Mouse (Mus musculus) thymus, postnatal 0 days (tissue): ENCODE results near the gene Tex13b. TPM values are rescaled to one million over a fixed set of nuclear protein-coding genes. Genes with fewer than 3 reads are reported as not detected.
"Not testable (repeated sequence)": the region's sequence is repeated elsewhere in the genome, so short reads cannot be mapped to it uniquely, and the experiment has no call there.

Source experiments
- DNase-seq: peaks from one replicate; pipeline ENCODE4 v3.0.0-alpha.2; 2015; ENCODE audit warnings: low spot score
- polyA plus RNA-seq: library from polyadenylated mRNA; unstranded; fragments of >200 nt; fragmentation: Nextera tagmentation; extraction: Ambion mirVana; gene quantifications from 2 replicates; pipeline ENCODE4 v1.2.1, GENCODE M21; 2015

The Tex13b gene
- not detected in 2 replicates for polyA plus RNA-seq

GRCm38 (mm10) chrX:140813312-140814006, at the start of gene Tex13b:
Gene Tex13b (minus strand): TSS chrX:140813433.
- DNase-seq = no peak

GRCm38 (mm10) chrX:140862760-140863159, 49.5 kb upstream of the Tex13b start:
- no peak for DNase-seq

DNA sequence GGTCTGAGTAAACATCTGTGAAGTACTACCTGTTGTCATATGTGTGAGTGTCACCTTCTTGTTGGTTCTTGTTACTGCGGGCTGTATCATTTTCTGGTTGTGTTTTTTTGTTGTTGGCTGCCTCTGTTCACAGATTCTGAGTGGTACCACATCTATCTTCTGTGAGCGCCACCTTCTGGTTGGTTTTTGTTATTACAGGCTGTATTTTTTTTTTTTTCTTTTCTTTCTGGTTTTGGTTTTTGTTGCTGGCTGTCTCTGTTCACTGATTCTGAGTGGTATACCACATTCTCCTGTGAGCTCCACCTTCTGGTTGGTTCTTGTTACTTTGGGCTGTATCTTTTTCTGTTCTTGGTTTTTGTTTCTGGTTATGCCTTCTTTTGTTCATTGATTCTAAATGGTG, 44.2 kb upstream of the Tex13b start:
- peak; percentile 8 for DNase-seq

DNA sequence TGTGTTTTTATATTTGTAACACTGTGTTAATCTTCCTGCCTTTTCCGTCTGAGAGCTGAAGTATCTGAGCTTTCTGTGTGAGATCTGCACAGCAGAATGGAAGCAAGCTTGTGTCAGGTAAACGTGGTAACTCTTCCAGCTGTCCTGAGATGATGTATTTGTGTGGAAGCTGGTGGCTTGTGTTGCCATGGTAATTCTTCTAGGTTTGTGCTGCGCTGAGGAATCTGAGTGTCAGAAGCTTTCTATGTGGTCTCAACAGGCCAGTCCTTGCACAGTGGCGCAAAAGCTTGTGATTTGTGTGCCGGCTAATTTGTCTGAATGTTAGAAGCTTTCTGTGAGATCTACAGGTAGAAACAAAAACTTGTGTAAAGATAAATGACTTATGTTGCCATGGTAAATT, 43.8 kb upstream of the Tex13b start:
- DNase-seq = not testable (repeated sequence)

DNA sequence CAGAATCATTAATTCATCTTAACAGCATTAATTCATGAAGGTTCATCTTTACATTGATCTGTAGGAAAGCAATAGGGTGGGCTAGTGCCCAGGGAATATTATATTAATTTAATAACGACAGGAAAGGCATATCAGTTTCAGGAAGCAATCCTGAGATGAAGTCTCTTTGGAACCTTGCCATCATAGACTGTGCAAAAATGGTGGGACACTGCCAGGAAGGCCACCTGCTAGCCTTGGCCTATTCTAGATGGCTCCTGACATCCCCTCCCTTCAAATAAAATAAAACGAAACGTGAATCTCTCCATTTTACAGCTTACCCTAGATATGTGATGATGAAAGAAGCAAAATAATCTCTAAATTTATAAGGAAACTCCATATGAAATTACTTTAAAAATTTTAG, 41.3 kb upstream of the Tex13b start:
- no peak for DNase-seq

DNA sequence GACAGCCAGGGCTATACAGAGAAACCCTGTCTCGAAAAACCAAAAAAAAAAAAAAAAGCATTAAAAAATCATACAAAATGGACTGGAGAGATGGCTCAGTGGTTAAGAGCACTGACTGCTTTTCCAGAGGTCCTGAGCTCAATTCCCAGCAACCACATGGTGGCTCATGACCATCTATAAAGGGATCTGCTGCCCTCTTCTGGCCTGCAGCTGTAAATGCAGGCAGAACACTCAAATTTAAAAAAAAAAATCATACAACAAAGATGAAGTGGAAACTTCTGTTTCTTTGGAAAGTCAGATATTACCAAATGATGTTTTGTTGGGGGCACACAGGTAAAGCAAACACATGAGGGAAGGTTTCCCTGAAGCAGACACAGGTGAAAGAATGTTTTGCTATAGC, 32.2 kb upstream of the Tex13b start:
- DNase-seq = not testable (repeated sequence)

- DNase-seq = no peak
These were observed 26.7 kb upstream of the Tex13b start for GRCm38 (mm10) chrX:140839887-140840286.

DNA sequence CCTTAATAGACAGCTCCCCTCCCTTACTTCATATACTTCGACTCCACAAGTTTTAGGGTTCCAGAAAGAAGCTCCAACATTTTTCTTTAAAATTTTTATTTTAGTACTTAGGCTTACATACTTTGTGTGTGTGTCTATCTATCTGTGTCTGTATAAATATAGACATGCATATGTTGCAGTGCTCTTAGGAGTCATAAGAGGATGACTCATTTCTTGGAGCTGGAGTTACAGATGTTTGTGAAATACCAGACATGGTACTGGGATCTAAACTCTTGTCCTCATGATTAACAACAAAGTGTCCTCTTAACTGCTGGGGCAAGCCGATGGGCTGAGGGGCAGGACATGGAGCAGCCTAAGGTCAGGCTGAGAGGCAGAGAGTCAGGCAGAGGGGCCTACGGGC, 24.8 kb upstream of the Tex13b start:
- DNase-seq = no peak

DNA sequence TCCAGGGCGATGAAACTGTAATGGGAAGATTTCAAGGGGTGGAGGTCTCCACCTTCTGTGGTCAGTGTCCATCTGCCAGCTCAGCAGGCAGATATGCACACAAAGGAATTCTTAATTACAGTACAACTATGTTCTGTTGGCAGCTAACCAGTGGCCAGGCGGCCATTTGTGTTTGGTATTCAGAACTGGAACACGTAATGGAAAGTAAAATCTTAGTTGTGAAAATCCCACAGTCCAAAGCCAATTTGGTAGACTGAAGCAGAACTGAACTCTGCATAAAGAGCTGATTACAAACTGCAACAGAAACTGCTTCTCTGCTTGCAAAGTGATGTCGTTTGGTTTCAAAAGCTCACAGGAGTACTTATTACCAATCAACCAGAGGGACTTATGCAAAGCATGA, 18.5 kb upstream of the Tex13b start:
- no peak for DNase-seq

GRCm38 (mm10) chrX:140822295-140822694, 9.1 kb upstream of the Tex13b start:
- no peak for DNase-seq

GRCm38 (mm10) chrX:140805340-140805739, 7.9 kb downstream of the Tex13b start:
- no peak for DNase-seq

GRCm38 (mm10) chrX:140769794-140770193, 43.4 kb downstream of the Tex13b start:
- DNase-seq = no peak

Other genes starting within 250 kb of the Tex13b start
- gene Tsc22d3, start 212.8 kb downstream of the Tex13b start, polyA plus RNA-seq = 74.0 and 84.3 TPM in 2 replicates
- 1.7 and 2.0 TPM in 2 replicates for gene Mid2, start 148.8 kb downstream of the Tex13b start, polyA plus RNA-seq
- gene Vsig1, start 94.2 kb upstream of the Tex13b start, polyA plus RNA-seq = 0.14 and 0.20 TPM in 2 replicates
- gene Psmd10, start 143.3 kb upstream of the Tex13b start, polyA plus RNA-seq = 63.2 and 67.8 TPM in 2 replicates
- 31.0 and 32.9 TPM in 2 replicates for gene Atg4a, start 143.5 kb upstream of the Tex13b start, polyA plus RNA-seq